Mouse (Mus musculus) lung, postnatal 0 days (tissue): ENCODE measurements around the gene Eps15l1.

ENCODE experiments used
- CTCF ChIP-seq: IDR thresholded peaks from 2 replicates; pipeline ENCODE4 v1.5.1; 2016; ENCODE audit warnings: antibody characterized with exemption, mild to moderate bottlenecking
- EP300 ChIP-seq: IDR thresholded peaks from 2 replicates; pipeline ENCODE4 v1.6.1; 2016; ENCODE audit warnings: antibody characterized with exemption, mild to moderate bottlenecking, control low read depth

- no peak for TF ChIP-seq CTCF
- TF ChIP-seq EP300, result no peak
Observed at GRCm38 (mm10) chr8:72372311-72372710, 48.9 kb downstream of the Eps15l1 start.
